13 mouse cellular contexts compared by ENCODE assay signal in the genomic region with DNA sequence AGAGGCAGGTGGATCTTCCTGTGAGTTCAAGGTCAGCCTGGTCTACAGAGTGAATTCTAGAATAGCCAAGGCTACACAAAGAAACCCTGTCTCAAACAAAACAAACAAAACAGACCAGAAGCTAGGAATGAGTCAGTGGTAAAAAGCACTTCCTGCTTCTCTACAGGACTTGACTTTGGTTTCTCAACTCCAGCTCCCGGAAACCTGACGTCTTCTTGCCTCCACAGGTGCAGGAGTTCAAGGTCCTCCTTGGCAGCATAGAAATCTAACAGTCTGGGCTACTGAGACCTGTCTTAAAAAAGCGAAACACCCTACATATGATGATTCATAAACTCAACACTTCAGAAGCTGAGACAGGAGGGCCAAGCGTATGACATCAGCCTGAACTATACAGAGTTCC. TPM values are rescaled to one million over a fixed set of nuclear protein-coding genes. Genes with fewer than 3 reads are reported as not detected.
DNase-seq lines count a peak whose midpoint lies in the region; ATAC-seq and TF ChIP-seq lines count a peak whose summit lies in the region.
"Had no signal": no experiment of that assay in that cellular context is flagged by ENCODE, and none has a peak within 500 bp of the region (broad histone marks: within the 10 kb centered on the region; RNA-seq: fewer than 3 reads in every experiment).

No protein-coding gene starts in this region.

- no peak for TF ChIP-seq POLR2A in thymus, adult 2 months (IDR thresholded peaks at IDR 0.05; ENCODE audit: control insufficient read depth, extremely low read depth, insufficient read depth, low read length, poor library complexity)

- H3K27ac ChIP-seq in heart, embryonic 14.5 days (replicated peaks in 1 of 2; ENCODE audit: control insufficient read depth in 1 of 2, insufficient read depth in 1 of 2, low read depth in 2 of 2, low read length in 2 of 2) = peak overlapping the region; percentile 73 to 82
- peak overlapping the region; percentile 68 for H3K27ac ChIP-seq in intestine, embryonic 16.5 days (ENCODE audit: low read length)
- peak overlapping the region; percentile 95 for H3K27ac ChIP-seq in thymus, adult 2 months (ENCODE audit: control insufficient read depth, insufficient read depth, low read length)
- no peak overlapping the region for H3K27ac ChIP-seq in forebrain, embryonic 13.5 days
- H3K27ac ChIP-seq: hindbrain, embryonic 15.5 days; liver, embryonic 13.5 days; midbrain, embryonic 12.5 days had no signal

- no peaks in the 10 kb centered on the region for H3K9me3 ChIP-seq in heart, embryonic 14.5 days (ENCODE audit: control insufficient read depth, low read length)
- no peaks in the 10 kb centered on the region for H3K9me3 ChIP-seq in intestine, embryonic 16.5 days (ENCODE audit: control insufficient read depth, low read length)
- no peaks in the 10 kb centered on the region for H3K9me3 ChIP-seq in forebrain, embryonic 13.5 days (replicated peaks)
- H3K9me3 ChIP-seq: G1E; hindbrain, embryonic 15.5 days; liver, embryonic 13.5 days; midbrain, embryonic 12.5 days had no signal

- H3K4me3 ChIP-seq in heart, embryonic 14.5 days (ENCODE audit: control insufficient read depth in 1 of 2, insufficient read depth in 1 of 2, low read depth in 1 of 2, low read length in 2 of 2) = no peak overlapping the region
- H3K4me3 ChIP-seq in intestine, embryonic 16.5 days (ENCODE audit: low read length) = no peak overlapping the region
- H3K4me3 ChIP-seq in thymus, adult 2 months (ENCODE audit: control insufficient read depth, insufficient read depth, low read length) = no peak overlapping the region
- H3K4me3 ChIP-seq in forebrain, embryonic 13.5 days = no peak overlapping the region
- H3K4me3 ChIP-seq: hindbrain, embryonic 15.5 days; liver, embryonic 13.5 days; midbrain, embryonic 12.5 days had no signal

- H3K4me2 ChIP-seq in heart, embryonic 14.5 days (ENCODE audit: low read length) = peak overlapping the region; percentile 19
- H3K4me2 ChIP-seq in intestine, embryonic 16.5 days (ENCODE audit: low read depth, low read length) = no peak overlapping the region
- H3K4me2 ChIP-seq in forebrain, embryonic 13.5 days = no peak overlapping the region
- H3K4me2 ChIP-seq: hindbrain, embryonic 15.5 days; liver, embryonic 13.5 days; midbrain, embryonic 12.5 days had no signal

- no peaks in the 10 kb centered on the region for H3K36me3 ChIP-seq in heart, embryonic 14.5 days (ENCODE audit: control insufficient read depth, insufficient read depth, low read length)
- H3K36me3 ChIP-seq in intestine, embryonic 16.5 days (ENCODE audit: control insufficient read depth, insufficient read depth, low read length) = no peaks in the 10 kb centered on the region
- no peaks in the 10 kb centered on the region for H3K36me3 ChIP-seq in thymus, adult 2 months (ENCODE audit: control insufficient read depth, insufficient read depth, low read length)
- H3K36me3 ChIP-seq in forebrain, embryonic 13.5 days (ENCODE audit: poor library complexity, severe bottlenecking) = no peaks in the 10 kb centered on the region
- H3K36me3 ChIP-seq: hindbrain, embryonic 15.5 days; liver, embryonic 13.5 days; midbrain, embryonic 12.5 days had no signal

- H3K4me1 ChIP-seq in heart, embryonic 14.5 days (ENCODE audit: control insufficient read depth in 2 of 2, insufficient read depth in 2 of 2, low read length in 2 of 2) = peaks cover 16 to 18% of the 10 kb centered on the region in 2 experiments
- H3K4me1 ChIP-seq in intestine, embryonic 16.5 days (ENCODE audit: control insufficient read depth, insufficient read depth, low read length) = peaks cover 27% of the 10 kb centered on the region
- H3K4me1 ChIP-seq in thymus, adult 2 months (replicated peaks; ENCODE audit: control insufficient read depth, insufficient read depth, low read length) = peaks cover 48% of the 10 kb centered on the region
- H3K4me1 ChIP-seq in forebrain, embryonic 13.5 days = peaks cover 19% of the 10 kb centered on the region

- H3K9ac ChIP-seq in heart, embryonic 14.5 days (ENCODE audit: low read length) = no peak overlapping the region
- H3K9ac ChIP-seq in intestine, embryonic 16.5 days (ENCODE audit: low read depth, low read length) = no peak overlapping the region
- H3K9ac ChIP-seq in forebrain, embryonic 13.5 days = no peak overlapping the region
- H3K9ac ChIP-seq: hindbrain, embryonic 15.5 days; liver, embryonic 13.5 days; midbrain, embryonic 12.5 days had no signal

- DNase-seq in heart, adult 9 months (ENCODE audit: low spot score in 2 of 2) = no peak
- peak; percentile 65 for DNase-seq in NIH3T3 (ENCODE audit: low read depth)
- peak; percentile 66 for DNase-seq in thymus, adult 2 months
- DNase-seq in cerebellum, postnatal 36 days = no peak
- no peak for DNase-seq in layer of hippocampus, postnatal 36 days
- DNase-seq: layer of hippocampus, adult 9-11 months; liver, embryonic 13.5 days had no signal

- no peak for TF ChIP-seq CTCF in thymus, adult 2 months (IDR thresholded peaks at IDR 0.05; ENCODE audit: borderline replicate concordance, control insufficient read depth, extremely low read depth, insufficient read depth, low read length, poor library complexity)

- 34% methylated on average over 4 of the region's 4 CpGs for WGBS in heart, embryonic 14.5 days
- 61% methylated on average over 4 of the region's 4 CpGs for WGBS in intestine, embryonic 16.5 days
- 18% methylated on average over 4 of the region's 4 CpGs for WGBS in thymus, adult 2 months
- 88% methylated on average over 4 of the region's 4 CpGs for WGBS in forebrain, embryonic 13.5 days

- ATAC-seq in heart, embryonic 14.5 days (ENCODE audit: insufficient number of reproducible peaks, insufficient read depth, low FRiP score, low read depth) = no peak
- peak; percentile 45 for ATAC-seq in intestine, embryonic 16.5 days
- ATAC-seq in forebrain, embryonic 13.5 days = no peak

- H3K27me3 ChIP-seq in heart, embryonic 14.5 days (ENCODE audit: control insufficient read depth, insufficient read depth, low read length) = no peaks in the 10 kb centered on the region
- H3K27me3 ChIP-seq in intestine, embryonic 16.5 days (replicated peaks; ENCODE audit: control insufficient read depth, insufficient read depth, low read length) = no peaks in the 10 kb centered on the region
- H3K27me3 ChIP-seq in thymus, adult 2 months (ENCODE audit: control insufficient read depth, insufficient read depth, low read length) = no peaks in the 10 kb centered on the region
- H3K27me3 ChIP-seq in forebrain, embryonic 13.5 days = no peaks in the 10 kb centered on the region
- H3K27me3 ChIP-seq: hindbrain, embryonic 15.5 days; liver, embryonic 13.5 days; midbrain, embryonic 12.5 days had no signal

RNA-seq across cellular contexts. Expression of a gene that starts 39.2 kb away (rescaled TPM):
- 18.6 and 19.1 TPM in 2 replicates for polyA plus RNA-seq in heart, embryonic 14.5 days (2014; fragmentation: Nextera tagmentation; extraction: Ambion mirVana)
- 30.7 and 34.0 TPM in 2 replicates for polyA plus RNA-seq in intestine, embryonic 16.5 days (2015; fragmentation: Nextera tagmentation; extraction: Ambion mirVana)
- 42.4 and 48.6 TPM in 2 replicates for polyA plus RNA-seq in thymus, adult 2 months (2012; rRNA removed)
- 67.0 and 68.0 TPM in 2 replicates for polyA plus RNA-seq in forebrain, embryonic 13.5 days (2015; fragmentation: Nextera tagmentation; extraction: Ambion mirVana)
- total RNA-seq in layer of hippocampus, postnatal 36 days (2021) = 10 to 100 TPM; 88.6 to 95.7 TPM

Comparison
In these comparisons a context has a peak if more than half of its experiments do, and no peak if none do; other contexts are left out.
1. DNase-seq: peak in NIH3T3 (single experiment) and thymus, adult 2 months (single experiment); none in heart, adult 9 months (0 of 2), cerebellum, postnatal 36 days (0 of 2) and layer of hippocampus, postnatal 36 days (0 of 2).